Mouse (Mus musculus) midbrain, embryonic 14.5 days (tissue): ENCODE results near the gene Arid2. TPM values are rescaled to one million over a fixed set of nuclear protein-coding genes. Genes with fewer than 3 reads are reported as not detected.
"Not testable (repeated sequence)": the region's sequence is repeated elsewhere in the genome, so short reads cannot be mapped to it uniquely, and the experiment has no call there.

Source experiments
- ATAC-seq: fragments of 200-750 bp; cut with Nextera tagmentation; 2 replicates; pipeline ENCODE4 v1.8.0; 2017; ENCODE audit warnings: moderate number of reproducible peaks, moderate library complexity; ENCODE audit not compliant: low FRiP score, low TSS enrichment
- DNase-seq: peaks from one replicate; pipeline ENCODE4 v3.0.0-alpha.2; 2015
- H3K27ac ChIP-seq: fragments of 300-500 bp; sonication (generic); replicated peaks from 2 replicates; pipeline ENCODE4 v1.5.1; 2014; ENCODE audit warnings: mild to moderate bottlenecking, low read depth, low read length, moderate library complexity
- H3K27me3 ChIP-seq: fragments of 300-500 bp; sonication (generic); 2 replicates; pipeline ENCODE4 v1.6.1; 2014; ENCODE audit warnings: low read length, control low read depth, mixed read lengths; ENCODE audit not compliant: control insufficient read depth, insufficient read depth
- H3K36me3 ChIP-seq: fragments of 300-500 bp; sonication (generic); 2 replicates; pipeline ENCODE4 v1.6.1; 2014; ENCODE audit warnings: low read length, control low read depth; ENCODE audit not compliant: control insufficient read depth, insufficient read depth
- H3K4me1 ChIP-seq: fragments of 300-500 bp; sonication (generic); 2 replicates; pipeline ENCODE4 v1.6.1; 2014; ENCODE audit warnings: mild to moderate bottlenecking, antibody characterized with exemption, low read length, control low read depth; ENCODE audit not compliant: control insufficient read depth, insufficient read depth
- H3K4me2 ChIP-seq: fragments of 300-500 bp; sonication (generic); 2 replicates; pipeline ENCODE4 v1.6.1; 2014; ENCODE audit warnings: mild to moderate bottlenecking, low read length, moderate library complexity
- H3K4me3 ChIP-seq: fragments of 300-500 bp; sonication (generic); replicated peaks from 2 replicates; pipeline ENCODE4 v1.5.1; 2014; ENCODE audit warnings: low read depth, low read length
- H3K9ac ChIP-seq: fragments of 300-500 bp; sonication (generic); replicated peaks from 2 replicates; pipeline ENCODE4 v1.6.1; 2014; ENCODE audit warnings: mild to moderate bottlenecking, low read length, moderate library complexity
- H3K9me3 ChIP-seq: fragments of 300-500 bp; sonication (generic); 2 replicates; pipeline ENCODE4 v1.6.1; 2016; ENCODE audit warnings: low read length, control low read depth, mixed read lengths; ENCODE audit not compliant: control insufficient read depth
- WGBS: fragments of 180-500 bp; shearing (Covaris S2); extraction: QIAGEN DNeasy Blood & Tissue Kit; methylation state at CpG from one replicate; pipeline ENCODE4 v1.1.7; 2014; 5-methylcytosine and 5-hydroxymethylcytosine counted together
- polyA plus RNA-seq: library from polyadenylated mRNA; unstranded; fragments of >200 nt; fragmentation: Nextera tagmentation; extraction: Ambion mirVana; gene quantifications from 2 replicates; pipeline ENCODE4 v1.2.1, GENCODE M21; 2014

Gene Arid2
- 30.6 and 32.4 TPM in 2 replicates for polyA plus RNA-seq

DNA sequence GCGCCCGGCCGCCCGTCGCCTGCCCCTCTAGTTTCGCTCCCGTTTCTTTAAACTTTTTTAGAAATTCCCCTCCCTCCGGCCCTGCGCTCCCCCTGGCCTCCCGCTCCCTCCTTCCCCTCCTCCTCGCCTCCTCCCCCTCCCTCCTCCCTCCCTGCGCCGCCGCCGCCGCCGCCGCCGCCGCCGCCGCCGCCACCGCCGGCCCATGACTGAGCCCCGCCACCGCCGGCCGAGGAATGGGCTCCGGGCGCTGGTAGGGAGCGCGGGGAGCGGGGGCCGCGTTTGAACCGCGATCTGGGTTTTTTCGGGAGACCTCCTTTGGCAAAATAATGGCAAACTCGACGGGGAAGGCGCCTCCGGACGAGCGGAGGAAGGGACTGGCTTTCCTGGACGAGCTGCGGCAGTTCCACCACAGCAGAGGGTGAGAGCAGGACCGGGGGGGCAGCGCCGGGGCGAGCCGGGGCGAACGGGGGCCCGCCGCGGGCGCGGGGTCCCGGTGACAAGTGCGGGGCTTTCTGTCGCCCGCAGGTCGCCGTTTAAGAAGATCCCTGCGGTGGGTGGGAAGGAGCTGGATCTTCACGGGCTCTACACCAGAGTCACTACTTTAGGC lies at the start of gene Arid2:
TSS of gene Arid2 (plus strand) at position 150 of the 607 bp plus-strand sequence.
- Histone ChIP-seq H3K27ac (peak within 1 kb of the TSS; percentile 100), H3K4me1 (peaks cover 22% of the 10 kb centered on the region), H3K36me3 (peaks cover 5% of the 10 kb centered on the region; the same call in 1 of the 2 replicates), H3K9ac (peak within 1 kb of the TSS; percentile 99), H3K9me3 (no peaks in the 10 kb centered on the region), H3K4me2 (peak within 1 kb of the TSS; percentile 92), H3K27me3 (no peaks in the 10 kb centered on the region), H3K4me3 (peak within 1 kb of the TSS; percentile 76)
- WGBS, result under 1% methylated on average over 53 of the region's 67 CpGs
- ATAC-seq (peak; percentile 40; the same call in 1 of the 2 replicates), DNase-seq (peak; percentile 81)

DNA sequence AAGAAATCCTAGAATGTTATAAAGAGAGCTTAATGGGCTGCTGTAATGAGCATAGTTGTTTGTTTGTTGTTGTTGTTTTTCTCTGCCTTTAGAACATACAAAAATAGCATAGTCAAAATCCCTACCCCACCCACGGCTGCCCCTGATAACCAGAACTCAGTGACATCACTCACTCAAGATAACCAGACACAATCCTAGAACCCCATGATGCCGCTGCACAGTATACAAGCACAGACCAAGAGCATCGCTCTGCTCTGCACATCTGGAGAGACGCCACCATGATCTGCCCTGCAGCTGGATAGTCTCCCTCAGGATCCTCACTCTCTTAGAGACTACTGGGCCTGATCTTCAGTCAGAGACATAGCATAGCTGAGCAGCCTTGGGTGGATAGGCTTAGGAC lies 49.2 kb upstream of the Arid2 start:
- no peaks in the 10 kb centered on the region for H3K9me3 ChIP-seq
- H3K4me1 ChIP-seq, result no peaks in the 10 kb centered on the region
- DNase-seq, result no peak
- no peak overlapping the region for H3K4me2 ChIP-seq
- H3K27me3 ChIP-seq, result no peaks in the 10 kb centered on the region
- WGBS, result 93% methylated on average over 4 of the region's 4 CpGs
- H3K9ac ChIP-seq, result no peak overlapping the region
- no peak overlapping the region for H3K4me3 ChIP-seq
- no peak for ATAC-seq
- no peaks in the 10 kb centered on the region for H3K36me3 ChIP-seq
- no peak overlapping the region for H3K27ac ChIP-seq

DNA sequence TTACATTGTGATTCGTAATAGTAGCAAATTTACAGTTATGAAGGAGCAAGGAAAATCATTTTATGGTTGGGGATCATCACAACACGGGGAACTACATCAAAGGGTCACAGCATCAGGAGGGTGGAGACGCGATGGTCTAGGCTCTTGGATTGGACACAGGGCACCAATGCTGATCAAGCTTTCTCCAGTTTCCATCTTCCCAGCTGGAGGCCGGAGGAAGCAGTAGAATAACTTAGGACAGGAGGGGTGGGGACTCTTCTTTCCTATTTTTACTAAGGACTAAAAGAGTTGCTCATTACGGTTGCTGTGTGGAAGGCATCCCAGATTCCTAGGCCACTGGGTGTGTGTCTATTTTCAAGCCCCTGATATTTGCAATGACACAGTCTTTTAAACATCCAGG lies 43.1 kb upstream of the Arid2 start:
- no peaks in the 10 kb centered on the region for H3K27me3 ChIP-seq
- no peak for DNase-seq
- H3K27ac ChIP-seq, result no peak overlapping the region
- 85% methylated on average over 6 of the region's 6 CpGs for WGBS
- no peaks in the 10 kb centered on the region for H3K4me1 ChIP-seq
- ATAC-seq, result no peak
- H3K9me3 ChIP-seq, result no peaks in the 10 kb centered on the region
- no peak overlapping the region for H3K4me3 ChIP-seq
- H3K4me2 ChIP-seq, result no peak overlapping the region
- no peak overlapping the region for H3K9ac ChIP-seq
- H3K36me3 ChIP-seq, result no peaks in the 10 kb centered on the region

DNA sequence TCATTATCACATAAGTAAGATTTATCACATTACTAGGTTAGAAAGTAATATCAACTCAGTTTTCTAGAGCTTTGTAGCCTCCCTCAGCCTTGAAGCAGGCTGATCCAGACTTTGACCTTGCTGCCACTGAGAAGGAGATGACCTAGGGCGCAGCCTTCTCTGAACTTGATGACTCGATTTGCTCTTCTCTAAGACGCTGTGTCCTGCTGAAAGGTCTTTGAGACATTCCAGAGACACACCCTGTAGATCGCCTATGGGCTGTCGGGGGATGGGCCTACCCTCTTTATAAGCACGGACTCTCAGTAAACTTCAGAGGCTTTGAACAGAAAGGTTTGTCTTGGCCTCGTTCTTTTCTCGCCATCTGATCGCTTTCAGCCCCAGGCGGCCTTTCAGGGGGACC lies 42.6 kb upstream of the Arid2 start:
- DNase-seq, H3K9me3 ChIP-seq, H3K27ac ChIP-seq, H3K4me1 ChIP-seq, H3K4me2 ChIP-seq, H3K4me3 ChIP-seq, H3K27me3 ChIP-seq, H3K9ac ChIP-seq, H3K36me3 ChIP-seq, ATAC-seq: not testable (repeated sequence)
- 66% methylated on average over 10 of the region's 10 CpGs for WGBS

DNA sequence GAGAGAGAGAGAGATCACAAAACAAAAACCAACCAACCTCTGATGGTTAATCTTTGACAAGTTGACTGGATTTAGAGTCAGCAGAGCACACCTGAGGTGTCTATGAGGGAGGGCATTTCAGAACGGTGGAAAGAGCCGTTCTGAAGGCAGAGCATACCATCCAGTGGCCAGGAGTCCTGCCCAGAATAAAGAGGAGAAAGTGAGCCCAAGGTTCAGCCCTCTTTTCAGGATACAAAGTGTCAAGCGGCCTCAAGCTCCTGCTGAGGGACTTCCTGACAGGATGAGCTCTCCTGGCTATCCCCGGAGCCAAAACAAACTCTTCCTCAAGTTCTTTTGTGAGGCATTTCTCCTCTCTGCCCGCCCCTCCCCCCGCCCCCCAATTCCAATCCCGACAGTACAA lies 33.5 kb upstream of the Arid2 start:
- Histone ChIP-seq H3K4me2 (peak overlapping the region; percentile 59), H3K9me3 (no peaks in the 10 kb centered on the region), H3K9ac (no peak overlapping the region), H3K4me3 (0 out of 2 replicates have a peak overlapping the region, but pooled peaks have one; percentile 22), H3K27me3 (no peaks in the 10 kb centered on the region), H3K36me3 (no peaks in the 10 kb centered on the region), H3K4me1 (peaks cover 3% of the 10 kb centered on the region; the same call in 1 of the 2 replicates), H3K27ac (no peak overlapping the region)
- 2% methylated on average over 7 of the region's 7 CpGs for WGBS
- ATAC-seq (no peak), DNase-seq (no peak)

DNA sequence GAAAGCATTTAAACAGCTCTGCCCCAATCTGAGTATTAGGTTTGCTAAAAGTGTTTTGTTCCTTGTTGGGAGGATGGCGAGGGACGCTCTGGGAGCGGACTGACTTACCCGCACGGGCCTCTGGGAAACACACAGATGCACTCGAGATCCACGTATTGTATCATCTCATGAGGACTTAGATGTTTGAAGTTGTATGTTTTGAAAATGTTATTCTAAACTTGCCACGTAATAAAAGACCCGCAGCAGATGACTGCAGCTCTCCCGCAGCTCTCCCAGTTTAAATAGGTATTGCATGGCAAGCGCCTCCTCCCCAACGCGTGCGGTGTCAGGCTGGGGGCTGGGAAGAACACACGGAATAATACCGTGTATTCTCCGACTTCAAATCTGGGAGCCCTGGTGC lies 33.0 kb upstream of the Arid2 start:
- ATAC-seq, result no peak
- H3K27me3 ChIP-seq, result no peaks in the 10 kb centered on the region
- DNase-seq, result peak; percentile 69

DNA sequence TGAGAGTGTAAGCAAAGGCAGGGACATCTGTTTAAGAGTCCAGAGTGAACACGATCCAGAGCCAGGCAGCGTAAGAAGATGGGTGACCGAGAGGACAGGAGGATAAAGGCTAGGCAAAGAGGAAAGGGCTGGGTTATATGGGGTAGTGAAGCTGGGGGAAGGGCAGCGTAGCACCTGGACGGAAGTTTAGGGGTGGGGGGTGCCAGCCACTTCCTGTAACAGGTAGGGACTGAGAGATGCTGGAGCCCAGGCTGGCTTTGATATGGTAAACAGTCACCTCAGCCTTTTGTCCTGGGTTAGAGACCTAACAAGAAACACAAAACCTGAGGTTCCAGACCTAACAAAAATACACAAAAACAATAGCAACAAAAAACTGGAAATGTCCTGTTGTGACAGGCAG lies 29.5 kb upstream of the Arid2 start:
- DNase-seq (no peak), ATAC-seq (no peak)
- WGBS, result 79% methylated on average over 5 of the region's 5 CpGs
- Histone ChIP-seq H3K27ac (no peak overlapping the region), H3K9ac (no peak overlapping the region), H3K9me3 (peaks cover 8% of the 10 kb centered on the region; the same call in 1 of the 2 replicates), H3K4me1 (peaks cover 3% of the 10 kb centered on the region; the same call in 1 of the 2 replicates), H3K4me3 (no peak overlapping the region), H3K36me3 (no peaks in the 10 kb centered on the region), H3K27me3 (no peaks in the 10 kb centered on the region), H3K4me2 (no peak overlapping the region)

More for the DNA sequence above, 33.0 kb upstream of the Arid2 start:
- Histone ChIP-seq H3K4me1 (peaks cover 3% of the 10 kb centered on the region; the same call in 1 of the 2 replicates), H3K9me3 (no peaks in the 10 kb centered on the region), H3K9ac (no peak overlapping the region; the same call in 1 of the 2 replicates), H3K4me3 (peak overlapping the region; percentile 22), H3K4me2 (peak overlapping the region; percentile 59), H3K27ac (no peak overlapping the region), H3K36me3 (no peaks in the 10 kb centered on the region)
- under 1% methylated on average over 17 of the region's 17 CpGs for WGBS

DNA sequence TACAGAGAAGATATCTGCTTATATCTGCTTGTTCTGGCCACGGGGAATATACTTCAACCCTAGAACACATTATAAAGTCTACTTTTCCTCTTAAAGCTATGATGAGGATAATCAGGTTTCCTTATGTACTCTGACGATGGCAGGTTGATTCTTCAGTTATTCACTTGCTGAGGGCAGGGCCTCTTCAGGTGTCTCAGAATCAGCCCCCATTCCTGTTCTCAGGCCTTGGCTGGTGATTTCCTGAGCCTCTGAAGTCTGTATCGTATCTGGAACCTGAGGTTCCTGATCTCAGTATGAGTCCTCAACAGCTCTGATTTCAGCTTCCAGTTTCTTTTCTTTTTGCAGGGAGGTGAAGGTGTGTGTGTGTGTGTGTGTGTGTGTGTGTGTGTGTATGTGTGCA lies 22.7 kb upstream of the Arid2 start:
- WGBS, result 96% methylated on average over 3 of the region's 3 CpGs
- H3K4me1 ChIP-seq, result no peaks in the 10 kb centered on the region
- H3K4me3 ChIP-seq, result no peak overlapping the region
- H3K9me3 ChIP-seq, result peaks cover 17% of the 10 kb centered on the region
- no peak overlapping the region for H3K27ac ChIP-seq
- H3K36me3 ChIP-seq, result peaks cover 22% of the 10 kb centered on the region
- DNase-seq (no peak), ATAC-seq (no peak)
- no peaks in the 10 kb centered on the region for H3K27me3 ChIP-seq
- no peak overlapping the region for H3K4me2 ChIP-seq
- no peak overlapping the region for H3K9ac ChIP-seq

DNA sequence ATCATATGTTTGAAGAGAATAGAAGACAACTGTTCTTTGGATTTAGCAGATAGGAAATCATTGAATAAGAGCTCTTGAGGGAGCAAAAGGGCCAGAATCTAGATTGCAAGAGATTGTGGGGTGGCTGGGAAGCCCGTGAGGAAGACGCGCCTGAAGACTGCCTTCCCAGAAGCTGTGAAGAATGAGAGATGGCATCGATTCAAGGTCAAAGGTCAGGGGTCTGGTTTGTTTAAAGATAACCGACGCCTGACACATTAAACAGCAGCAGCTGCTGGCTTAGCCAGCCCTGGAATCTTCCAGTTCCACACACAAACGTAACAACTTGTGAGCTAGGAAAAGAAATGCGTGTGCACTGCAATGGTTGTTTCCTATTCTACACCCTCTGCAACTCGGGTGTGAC lies 19.4 kb upstream of the Arid2 start:
- H3K4me1 ChIP-seq, result no peaks in the 10 kb centered on the region
- H3K4me3 ChIP-seq, result no peak overlapping the region
- H3K9me3 ChIP-seq, result peaks cover 9% of the 10 kb centered on the region
- no peak overlapping the region for H3K4me2 ChIP-seq
- no peak overlapping the region for H3K27ac ChIP-seq
- peaks cover 22% of the 10 kb centered on the region for H3K36me3 ChIP-seq
- no peak overlapping the region for H3K9ac ChIP-seq
- WGBS, result 91% methylated on average over 9 of the region's 9 CpGs
- no peak for DNase-seq
- H3K27me3 ChIP-seq, result no peaks in the 10 kb centered on the region
- no peak for ATAC-seq
